Mouse (Mus musculus) yolk sac, embryonic 10.5 days (tissue): ENCODE measurements at regions not wholly inside any gene's neighbourhood (a gene's known extent, or its start where the extent isn't known, plus 50 kb on each side); places are given as distances from the start of the nearest gene placed in this dataset.

Experiments
- DNase-seq: peaks from one replicate; pipeline ENCODE4 v3.0.0-alpha.2; 2017; ENCODE audit warnings: low spot score

DNA sequence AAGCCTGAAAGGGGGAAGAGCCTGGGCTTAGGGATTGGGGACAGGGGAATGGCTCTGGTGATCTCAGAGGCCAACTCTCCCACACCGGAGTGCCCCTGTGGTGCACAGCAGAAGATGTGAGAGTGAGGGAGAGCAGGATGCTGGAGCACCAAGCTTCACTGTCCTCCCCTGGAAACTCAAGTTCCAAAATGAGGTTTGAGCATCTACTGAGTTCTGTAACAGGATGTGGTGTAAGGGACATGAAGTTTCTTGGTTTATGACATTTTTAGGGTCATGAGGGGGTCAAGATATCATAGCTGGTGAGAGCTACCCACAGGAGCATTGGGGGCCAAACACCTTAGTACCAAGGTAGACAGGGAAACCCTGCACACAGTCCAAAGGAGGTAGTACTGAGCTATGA is 274.1 kb upstream of the Zmiz1 start:
- no peak for DNase-seq

DNA sequence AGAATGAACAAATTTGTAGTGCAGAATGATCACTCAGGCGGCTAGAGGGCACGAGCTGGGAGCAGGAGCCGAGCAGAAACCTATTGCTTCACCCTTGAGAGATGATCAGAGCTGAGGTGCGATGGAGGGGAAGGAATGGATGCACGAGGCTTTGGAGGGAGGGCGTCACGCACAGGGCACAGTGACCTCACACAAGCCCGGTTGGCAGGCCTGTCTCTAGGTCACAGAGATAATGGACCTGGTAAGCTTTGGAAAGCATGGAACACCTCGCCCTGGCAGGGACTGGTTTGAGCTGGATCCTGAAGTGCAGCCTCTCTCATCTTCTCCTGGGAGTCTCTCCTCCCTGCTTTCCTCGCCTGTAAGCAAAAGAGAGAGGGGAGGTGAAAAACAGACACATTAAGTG is 273.4 kb upstream of the Zmiz1 start:
- no peak for DNase-seq

DNA sequence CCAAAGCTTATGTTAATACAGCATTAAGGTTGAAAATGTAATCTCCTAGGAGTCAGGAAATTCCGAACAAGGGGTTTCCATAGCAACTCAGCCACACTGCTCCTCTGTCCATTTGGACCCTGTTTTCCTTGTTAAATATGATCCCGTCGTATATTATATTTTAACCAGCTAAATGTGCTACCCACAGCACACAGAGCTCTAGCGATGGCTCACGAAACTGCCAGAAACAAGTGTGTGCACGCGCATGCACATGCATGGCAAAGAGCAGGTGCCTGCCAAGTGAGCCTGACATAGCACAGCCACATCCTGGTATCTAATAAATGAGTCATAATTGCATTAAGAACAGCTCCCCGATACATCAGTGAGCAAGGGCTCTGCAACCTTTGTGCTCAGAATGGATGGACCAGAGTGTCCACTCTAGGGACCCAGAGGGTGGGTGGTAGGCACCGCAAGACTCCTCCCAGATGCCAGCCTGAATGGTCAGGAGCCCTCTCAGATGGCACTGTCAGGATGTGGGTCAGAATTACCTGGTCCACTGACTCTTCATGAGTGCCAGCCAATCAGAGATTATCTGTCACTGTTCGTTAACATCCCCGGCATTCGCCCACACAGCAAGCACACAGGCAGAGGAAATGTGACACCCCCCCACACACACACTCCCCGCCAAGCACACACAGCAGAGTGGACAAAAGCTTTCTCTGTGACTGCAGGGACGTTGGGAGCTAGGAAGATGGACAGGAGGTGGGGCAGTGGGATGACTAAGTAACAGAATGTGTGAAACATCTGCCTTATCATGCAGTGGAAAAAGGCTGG is 272.8 kb upstream of the Zmiz1 start:
- no peak for DNase-seq

DNA sequence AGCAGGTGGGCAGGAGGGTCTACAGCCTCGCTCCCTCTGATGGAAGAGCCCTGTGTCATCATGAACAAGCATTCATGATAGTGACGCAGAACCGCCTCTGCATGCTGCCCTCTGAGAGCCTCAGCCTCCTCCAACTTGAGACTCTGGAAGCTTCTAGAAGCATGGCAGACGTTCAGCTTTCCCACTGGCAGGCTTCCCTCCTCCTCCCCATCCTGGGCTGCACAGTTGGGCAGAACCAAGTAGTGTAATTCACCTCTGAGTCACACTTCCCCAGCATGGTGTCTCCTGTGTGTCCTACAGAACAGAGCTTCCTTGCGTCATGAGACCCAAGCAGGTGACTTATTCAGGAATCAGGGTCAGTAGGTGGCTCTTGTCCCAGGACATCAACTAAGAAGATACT is 271.3 kb upstream of the Zmiz1 start:
- no peak for DNase-seq

DNA sequence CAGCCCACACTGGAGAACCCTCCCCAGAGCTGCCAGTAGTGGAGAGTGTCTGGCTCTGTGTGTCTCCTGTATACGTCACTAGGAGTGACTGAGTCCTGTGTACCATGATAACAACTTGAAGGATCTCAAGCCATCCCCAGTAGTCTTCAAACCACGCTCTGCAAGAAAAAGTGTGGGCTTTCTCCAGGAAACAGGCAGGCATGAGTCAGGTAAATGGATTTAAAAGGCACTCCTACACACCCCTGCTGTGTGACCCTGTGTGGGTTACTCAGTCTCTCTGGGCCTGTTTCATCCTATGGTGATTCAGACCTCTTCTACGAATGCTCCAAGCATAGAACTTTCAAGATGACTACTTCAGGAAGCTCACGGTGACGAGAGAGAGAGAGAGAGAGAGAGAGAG is 269.7 kb upstream of the Zmiz1 start:
- no peak for DNase-seq

DNA sequence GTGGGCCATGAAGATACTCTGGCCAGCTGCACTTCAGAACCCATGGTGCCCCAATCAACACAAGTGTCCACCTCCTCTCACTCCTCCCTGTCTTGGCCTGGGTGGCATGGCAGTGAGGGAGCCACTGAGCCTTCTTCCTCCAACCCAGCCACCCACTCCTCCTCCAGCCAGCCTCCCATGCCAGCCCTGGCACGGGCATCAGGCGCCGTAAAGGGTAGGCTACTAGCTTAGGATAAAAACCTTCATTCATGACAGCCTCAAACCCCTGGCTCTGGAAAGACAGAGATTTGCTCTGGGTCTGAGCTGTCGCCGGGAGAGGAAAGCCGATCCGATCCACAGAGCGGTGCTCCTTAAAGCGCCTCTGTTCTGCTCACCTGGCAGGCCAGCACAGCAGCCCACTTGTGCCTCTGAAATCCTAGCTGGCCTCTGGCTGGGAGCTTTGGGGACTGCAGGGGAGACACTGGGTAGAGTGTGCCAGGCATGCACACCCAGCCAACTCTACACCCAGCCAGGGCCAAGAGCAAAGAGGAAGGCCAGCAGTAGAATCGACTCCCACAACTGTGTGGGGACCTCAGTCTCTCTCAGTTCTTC is 268.2 kb upstream of the Zmiz1 start:
- no peak for DNase-seq

DNA sequence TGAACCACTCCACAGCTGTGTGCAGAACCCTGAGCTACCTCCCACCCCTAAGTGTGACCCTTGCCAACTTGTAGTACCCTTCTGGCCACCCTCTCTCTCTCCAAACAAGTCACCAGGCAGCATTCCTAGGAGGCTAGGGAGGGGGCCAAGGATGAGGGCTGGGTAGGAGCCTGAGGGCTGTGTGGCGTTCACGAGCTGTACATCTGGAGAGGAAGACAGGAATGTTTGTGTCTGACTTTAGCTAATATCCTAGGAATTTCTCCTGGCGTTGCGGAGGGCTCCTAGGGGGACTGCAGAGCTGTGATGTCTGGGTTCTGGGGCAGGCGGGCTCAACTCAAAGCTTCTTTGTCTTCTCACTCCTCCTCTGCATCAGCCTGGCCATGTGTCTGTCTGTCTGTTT is 262.2 kb upstream of the Zmiz1 start:
- DNase-seq = peak; percentile 58

DNA sequence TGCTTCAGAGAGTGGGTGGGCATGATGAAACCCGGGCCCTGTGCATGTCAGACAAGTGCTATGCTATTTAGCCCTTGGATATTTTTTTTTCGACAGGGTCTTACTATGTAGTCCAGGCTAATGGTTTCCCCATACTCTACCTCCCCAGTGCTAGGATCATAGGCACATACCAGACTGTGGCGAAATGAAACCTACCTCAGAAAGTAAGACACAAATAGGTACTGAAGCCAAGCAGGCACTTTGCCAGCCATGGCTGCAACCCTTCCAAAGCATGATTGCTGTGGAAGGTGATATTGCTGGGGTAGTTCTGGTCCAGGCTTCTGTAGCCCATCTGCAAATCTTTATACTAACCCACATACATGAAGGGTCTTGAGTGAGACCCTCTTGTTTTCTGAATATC is 259.1 kb upstream of the Zmiz1 start:
- DNase-seq = no peak

DNA sequence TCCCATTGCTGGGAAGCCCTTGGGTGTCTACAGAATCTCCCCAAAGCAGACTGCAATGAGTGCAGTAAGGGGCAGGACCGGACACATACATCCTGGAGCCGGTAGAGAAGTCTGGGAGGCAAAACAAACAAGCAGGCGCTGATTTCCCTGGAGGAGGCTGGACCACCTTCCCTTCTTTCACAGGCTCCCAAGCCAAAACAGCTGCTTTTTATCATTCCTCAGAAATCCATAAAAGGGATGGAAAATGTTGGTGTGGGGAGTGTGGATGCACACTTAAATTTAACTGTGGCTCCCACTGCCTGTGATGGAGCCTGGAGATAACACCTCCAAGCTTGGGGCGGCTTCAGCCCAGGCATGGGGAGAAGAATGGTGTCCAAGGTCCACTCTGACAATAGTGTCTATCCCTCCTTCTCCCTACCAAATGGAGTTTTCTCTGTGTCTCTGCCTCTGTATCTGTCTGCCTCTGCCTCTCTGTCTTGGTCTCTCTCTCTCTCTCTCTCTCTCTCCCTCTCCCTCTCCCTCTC is 258.3 kb upstream of the Zmiz1 start:
- no peak for DNase-seq

DNA sequence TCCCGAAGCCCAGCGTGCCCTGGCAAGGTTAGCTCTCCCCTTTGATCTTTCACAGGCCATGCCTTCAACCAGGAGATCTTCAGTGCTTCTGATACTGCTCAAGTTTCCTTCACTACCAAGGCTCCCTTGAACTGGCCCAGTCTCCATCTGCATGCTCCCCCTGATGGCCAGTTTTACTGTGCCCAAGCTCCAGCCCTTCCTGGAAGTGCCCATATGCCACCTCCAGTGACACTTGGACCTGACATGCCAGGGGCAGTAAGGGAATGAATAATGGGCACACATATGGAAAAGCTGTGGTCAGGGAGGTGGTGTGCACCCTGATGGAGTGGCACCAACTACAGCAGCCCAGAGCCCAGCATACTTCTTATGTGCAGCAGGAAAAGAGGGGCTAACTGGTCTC is 256.7 kb upstream of the Zmiz1 start:
- DNase-seq = no peak

DNA sequence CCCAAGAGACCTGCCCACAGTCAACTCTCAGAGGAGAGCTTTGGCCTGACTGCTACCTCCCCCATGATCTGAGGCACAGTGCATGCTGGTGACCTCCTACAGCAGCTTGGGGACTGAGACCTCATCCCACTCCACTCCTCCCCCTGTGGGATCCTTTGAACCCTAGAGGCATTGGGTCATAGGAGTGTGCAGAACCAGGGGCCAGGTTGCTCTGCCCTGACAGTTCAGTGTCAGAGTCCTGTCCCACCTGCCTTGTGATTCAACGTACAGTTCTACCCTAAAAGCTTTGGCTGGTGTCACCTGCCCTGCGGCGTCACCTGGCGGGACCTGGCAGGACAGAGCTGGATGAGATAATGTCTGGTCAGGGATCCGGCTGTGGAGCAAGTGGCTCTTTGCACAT is 254.9 kb upstream of the Zmiz1 start:
- DNase-seq = no peak

DNA sequence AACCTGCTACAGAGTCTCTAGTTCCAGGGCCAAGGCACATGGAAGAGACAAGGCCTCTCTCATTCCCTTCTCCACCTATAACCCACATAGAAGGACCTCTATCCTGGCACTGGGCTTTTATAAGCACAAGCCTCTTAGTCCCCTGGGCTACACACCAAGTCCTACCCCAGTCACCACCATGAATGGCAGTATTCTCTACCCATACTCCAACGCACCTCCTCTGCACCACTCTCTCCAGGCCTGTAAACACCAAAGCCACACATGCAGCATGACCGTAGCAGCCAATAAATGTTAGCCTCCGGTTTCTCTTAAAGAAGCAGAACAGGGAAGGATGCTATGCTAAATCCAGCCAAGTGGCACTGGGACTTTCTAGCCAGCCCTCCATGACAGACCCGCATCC is 252.1 kb upstream of the Zmiz1 start:
- DNase-seq = no peak

DNA sequence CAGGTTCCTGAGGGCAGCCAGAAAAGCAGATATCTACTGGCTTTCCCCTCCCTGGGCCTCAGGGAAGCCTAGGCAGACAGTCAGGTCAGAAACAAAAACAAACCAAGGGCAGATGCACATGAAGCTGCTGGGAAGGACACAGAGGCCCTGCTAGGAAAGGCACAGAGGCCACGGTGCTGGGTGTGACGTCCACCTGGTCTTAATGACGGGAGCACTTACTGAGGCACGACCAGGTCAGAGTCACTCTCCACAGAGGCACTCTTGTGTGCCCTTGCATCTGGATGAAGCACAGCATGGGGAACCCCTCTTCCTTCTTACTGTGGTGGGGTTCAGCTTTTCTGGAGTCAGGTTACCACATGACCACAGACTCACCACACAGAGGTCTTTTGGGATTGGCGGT is 251.6 kb upstream of the Zmiz1 start:
- DNase-seq = no peak

DNA sequence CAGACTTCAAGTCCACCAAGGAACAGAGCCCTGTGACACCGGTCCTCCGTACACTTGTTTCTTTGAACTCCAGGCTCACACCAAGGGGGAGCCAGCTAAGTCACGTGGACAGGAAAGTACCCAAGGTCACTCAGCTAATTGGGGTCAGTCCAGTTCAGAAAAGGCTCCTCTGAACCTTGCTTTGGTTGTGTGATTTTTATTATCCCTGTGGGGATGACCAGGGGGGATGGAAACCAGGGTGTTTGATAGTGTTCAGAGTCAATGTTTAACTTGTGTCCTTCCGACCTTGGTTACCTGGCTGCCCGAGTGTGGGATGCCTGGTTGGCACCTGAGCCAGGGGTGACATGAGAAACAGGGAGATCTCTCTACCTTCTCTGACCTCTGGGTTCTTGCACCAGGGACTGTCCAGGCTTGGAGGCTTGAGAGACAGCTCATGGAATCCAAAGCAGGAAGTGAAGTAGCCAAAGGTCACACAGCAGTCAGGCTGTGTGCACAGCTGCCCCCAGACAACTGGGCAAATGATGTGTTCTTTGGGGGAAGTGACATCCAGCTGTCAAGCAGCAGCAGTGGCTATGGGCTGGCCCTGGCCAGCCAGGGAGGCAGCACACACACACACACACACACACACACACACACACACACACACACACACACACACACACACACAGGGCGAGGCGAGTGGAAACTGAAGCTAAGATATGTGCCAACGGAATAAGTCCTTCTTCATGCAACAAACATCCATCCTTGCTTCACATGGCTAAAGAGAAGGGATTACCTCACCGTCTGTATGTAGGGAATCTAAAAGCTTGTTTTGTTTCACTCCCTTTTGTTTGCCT is 250.5 kb upstream of the Zmiz1 start:
- peak; percentile 87 for DNase-seq

DNA sequence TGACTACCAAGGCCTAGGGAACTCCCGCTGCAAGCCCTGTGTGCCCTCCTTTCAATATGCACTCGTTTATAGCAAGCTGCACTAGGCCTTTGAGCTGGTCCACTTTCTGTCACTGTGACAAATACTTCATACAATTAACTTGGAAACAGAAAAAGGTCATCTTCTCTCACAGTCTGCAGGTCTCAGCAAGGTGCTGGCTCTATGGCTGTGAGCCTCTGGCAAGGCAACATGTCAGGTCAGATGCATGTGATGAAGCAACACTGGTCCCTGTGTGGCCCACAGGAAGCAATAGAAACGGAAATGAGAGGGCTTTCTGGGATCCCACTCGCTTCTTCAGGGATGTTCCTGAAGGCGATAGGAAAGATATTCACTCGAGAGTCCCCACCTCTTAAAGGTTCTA is 245.9 kb upstream of the Zmiz1 start:
- no peak for DNase-seq

DNA sequence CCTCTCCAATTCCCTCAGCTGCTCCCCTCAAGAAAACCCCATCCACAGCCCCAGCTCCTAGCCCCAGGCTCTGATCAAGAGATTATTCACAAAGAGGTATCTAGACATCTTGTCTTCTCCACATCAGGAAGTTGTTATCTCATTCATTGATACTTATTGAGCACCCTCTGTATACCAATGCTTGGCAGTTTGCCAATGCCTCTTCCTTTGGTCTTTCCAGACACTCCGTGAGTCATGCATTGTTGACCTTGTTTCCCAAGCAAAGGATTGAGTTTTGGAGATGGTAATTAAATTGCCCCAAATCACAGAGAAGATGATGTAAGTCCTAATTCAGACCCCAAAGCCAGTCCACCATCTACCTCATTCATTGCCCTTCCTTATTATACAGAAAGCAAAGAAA is 235.9 kb upstream of the Zmiz1 start:
- DNase-seq = no peak

DNA sequence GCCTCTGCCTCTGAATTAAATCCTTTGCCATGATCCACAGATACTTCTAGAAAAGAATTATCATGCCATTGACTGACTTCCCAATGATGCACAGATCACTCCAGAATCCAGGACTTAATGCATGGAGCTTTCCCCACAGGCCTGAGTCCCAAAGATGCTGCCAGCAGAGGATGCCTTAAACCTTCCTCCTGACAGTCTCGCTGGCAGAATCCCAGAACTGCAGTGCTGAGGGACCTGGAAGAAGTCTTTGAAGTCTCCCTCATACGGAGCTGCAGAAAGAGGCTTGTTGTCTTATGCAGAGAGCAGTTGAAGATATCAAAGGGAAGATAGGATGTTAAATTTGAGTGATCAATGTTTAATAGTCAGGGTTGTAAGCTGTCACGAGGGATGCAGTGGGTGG is 233.8 kb upstream of the Zmiz1 start:
- DNase-seq = no peak

DNA sequence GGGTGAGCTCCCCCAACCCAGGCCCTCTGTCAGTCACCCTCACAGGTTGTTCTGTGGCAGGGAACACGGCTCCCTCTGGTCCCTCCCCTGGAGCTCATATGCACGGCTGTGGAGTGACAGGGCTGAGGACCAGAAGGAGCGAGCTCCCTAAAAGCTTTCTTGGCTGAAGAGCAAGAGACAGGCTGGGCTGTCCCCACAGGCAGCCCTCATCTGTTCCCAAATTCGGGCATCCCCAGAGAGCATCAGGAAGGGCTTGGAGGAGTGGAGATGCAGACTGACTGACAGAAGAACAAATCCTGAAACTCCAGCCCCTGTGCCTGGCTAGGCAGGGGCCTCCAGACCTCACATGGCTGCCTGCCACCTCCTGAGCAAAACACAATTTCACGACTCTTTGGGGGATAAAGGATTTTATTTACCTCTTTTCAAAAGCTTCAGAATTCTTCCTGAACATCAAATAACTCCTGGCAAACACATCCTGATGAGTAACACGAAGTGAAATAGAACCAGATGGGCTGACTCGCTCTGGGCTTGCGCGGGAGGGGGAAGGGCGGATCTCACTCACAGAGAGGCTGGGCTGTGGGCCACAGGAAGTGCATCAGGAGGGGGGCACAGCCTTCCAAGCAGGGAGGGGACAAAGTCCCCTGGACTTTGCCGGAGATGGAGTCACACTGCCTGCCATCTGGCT is 232.7 kb upstream of the Zmiz1 start:
- peak; percentile 86 for DNase-seq

DNA sequence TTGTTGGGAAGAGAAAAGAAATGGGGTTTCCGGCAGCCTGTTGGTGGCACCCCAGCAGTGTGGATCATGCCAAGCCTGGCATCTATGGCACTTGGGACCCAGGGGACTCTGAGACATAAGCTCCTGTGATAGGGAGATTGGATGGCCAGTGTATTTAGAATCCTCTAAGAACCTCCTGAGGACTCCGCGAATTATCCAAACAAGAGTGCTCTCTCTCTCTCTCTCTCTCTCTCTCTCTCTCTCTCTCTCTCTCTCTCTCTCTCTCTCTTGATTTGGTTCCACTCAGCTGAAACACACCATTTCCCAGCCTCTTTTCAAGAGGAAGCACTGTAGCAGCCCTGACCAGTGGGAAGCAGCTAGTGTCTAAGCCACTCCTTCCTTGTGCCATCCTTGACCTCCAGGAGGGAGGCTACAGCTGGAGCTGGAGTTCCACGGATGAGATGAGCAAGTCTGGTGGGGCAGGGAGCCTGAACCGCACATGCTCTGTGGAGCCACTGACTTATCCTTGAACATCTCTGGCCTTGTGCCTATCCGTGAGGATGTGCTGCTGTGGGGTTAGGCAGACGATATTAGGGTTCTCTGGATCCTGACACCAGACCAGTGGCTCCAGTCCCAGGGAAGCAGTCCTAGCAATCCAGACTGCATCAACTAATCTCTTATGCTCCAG is 232.0 kb upstream of the Zmiz1 start:
- peak; percentile 47 for DNase-seq

DNA sequence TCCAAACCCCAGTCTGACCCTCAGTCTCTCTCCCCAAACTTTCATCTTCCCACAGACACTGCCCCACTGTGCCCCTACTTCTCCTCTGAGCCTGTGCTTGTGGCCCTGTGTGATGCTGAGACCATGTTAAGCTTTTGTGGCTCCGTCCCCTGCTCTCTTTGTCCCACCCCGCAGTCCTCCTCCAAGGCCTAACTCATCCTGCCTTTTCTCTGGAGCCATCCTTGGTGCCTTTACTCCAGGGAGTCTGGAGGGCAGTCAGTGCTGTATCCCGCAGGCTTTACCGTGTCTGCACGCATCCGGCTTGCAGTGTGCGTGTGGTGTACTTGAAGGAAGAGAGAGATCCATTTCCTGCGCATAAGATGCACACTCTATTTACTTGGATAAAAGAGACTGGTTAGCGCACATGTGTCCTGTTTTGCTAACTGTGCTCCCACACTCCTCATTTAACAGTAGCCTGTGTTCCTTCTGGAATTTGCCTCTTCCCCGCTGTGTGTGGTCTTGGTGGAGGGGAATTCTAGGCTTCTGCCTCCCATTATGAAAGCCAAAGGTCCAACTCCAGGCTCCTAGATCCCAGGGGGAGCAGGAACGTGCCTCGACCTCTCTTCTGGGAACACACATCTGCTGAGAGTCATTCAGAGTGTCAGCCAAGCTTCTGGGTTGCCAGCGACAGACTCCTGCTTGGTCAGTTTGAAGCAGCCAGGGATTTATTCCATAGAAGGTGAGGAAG is 230.5 kb upstream of the Zmiz1 start:
- DNase-seq = peak; percentile 41

DNA sequence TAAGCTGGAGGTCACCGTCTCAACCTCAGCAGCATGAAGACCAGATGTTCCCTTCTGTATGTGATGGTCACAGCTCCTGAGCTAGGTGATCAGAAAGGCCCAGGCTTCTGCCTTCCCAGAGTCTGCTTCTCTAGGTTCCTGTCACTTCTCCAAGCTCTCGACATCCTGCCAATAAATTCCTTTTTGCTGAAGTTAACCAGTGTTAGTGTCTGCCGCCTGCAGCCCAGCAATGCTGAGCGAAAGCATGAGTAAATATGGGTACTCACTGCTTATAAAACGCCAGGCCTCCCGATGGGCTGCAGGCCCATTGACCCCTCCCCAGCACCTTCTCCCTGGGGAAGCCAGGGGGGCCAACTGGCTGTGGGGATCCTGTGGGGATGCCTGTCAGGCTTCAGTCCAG is 229.4 kb upstream of the Zmiz1 start:
- DNase-seq = peak; percentile 30
